Mouse (Mus musculus) ES-Bruce4 (cell line): ENCODE data around the gene Get4. TPM values are rescaled to one million over a fixed set of nuclear protein-coding genes. Genes with fewer than 3 reads are reported as not detected.

ENCODE experiments used
- H3K27ac ChIP-seq: 2 replicates; pipeline ENCODE4 v1.5.1; 2012; ENCODE audit warnings: low read length, inconsistent platforms; ENCODE audit not compliant: insufficient read depth
- H3K27me3 ChIP-seq: 2 replicates; pipeline ENCODE4 v1.6.1; 2012; ENCODE audit warnings: mild to moderate bottlenecking, low read length, inconsistent platforms; ENCODE audit not compliant: control insufficient read depth, poor library complexity, insufficient read depth, severe bottlenecking
- H3K36me3 ChIP-seq: 2 replicates; pipeline ENCODE4 v1.6.1; 2012; ENCODE audit warnings: inconsistent platforms, mild to moderate bottlenecking, low read length, moderate library complexity; ENCODE audit not compliant: control insufficient read depth, poor library complexity, insufficient read depth, severe bottlenecking
- H3K4me1 ChIP-seq: one replicate; pipeline ENCODE4 v1.8.1; 2011; ENCODE audit warnings: low read length; ENCODE audit not compliant: control insufficient read depth, insufficient read depth
- H3K4me3 ChIP-seq: 2 replicates; pipeline ENCODE4 v1.5.1; 2011; ENCODE audit warnings: low read depth, mild to moderate bottlenecking, low read length
- H3K9ac ChIP-seq: 2 replicates; pipeline ENCODE4 v1.6.1; 2012; ENCODE audit warnings: low read depth, mild to moderate bottlenecking, inconsistent platforms; ENCODE audit not compliant: poor library complexity, severe bottlenecking
- H3K9me3 ChIP-seq: replicated peaks from 2 replicates; pipeline ENCODE4 v1.6.1; 2012; ENCODE audit warnings: mild to moderate bottlenecking, low read length, inconsistent platforms; ENCODE audit not compliant: control insufficient read depth, poor library complexity, insufficient read depth, severe bottlenecking
- CTCF ChIP-seq: IDR thresholded peaks from one replicate; pipeline ENCODE4 v1.8.1; 2011; ENCODE audit warnings: low read depth, low read length
- EP300 ChIP-seq: IDR thresholded peaks from 2 replicates; pipeline ENCODE4 v1.6.1; 2011; ENCODE audit warnings: low read depth, low read length; ENCODE audit not compliant: insufficient read depth
- POLR2A ChIP-seq: IDR thresholded peaks from one replicate; pipeline ENCODE4 v1.8.1; 2011; ENCODE audit warnings: low read length; ENCODE audit not compliant: insufficient read depth
- polyA plus RNA-seq: library from polyadenylated mRNA; stranded (reverse); fragments of >200 nt; gene quantifications from 2 replicates; pipeline ENCODE4 v1.2.4, GENCODE M21; 2011; ENCODE audit warnings: low read depth; ENCODE audit not compliant: missing spikeins, insufficient read depth, insufficient read length

Gene Get4
- polyA plus RNA-seq, 1 experiment = 55.9 TPM

- H3K36me3 ChIP-seq = 0 out of 2 replicates have a peak, but pooled peaks cover 5% of the 10 kb centered on the region
These were observed 43.0 kb upstream of the Get4 start for GRCm38 (mm10) chr5:139208871-139209684.

GRCm38 (mm10) chr5:139209685-139210026 is 42.5 kb upstream of the Get4 start:
- peaks cover 2% of the 10 kb centered on the region for H3K4me1 ChIP-seq
- H3K9ac ChIP-seq = no peak overlapping the region
- 0 out of 2 replicates have a peak, but pooled peaks cover 5% of the 10 kb centered on the region for H3K36me3 ChIP-seq

More at GRCm38 (mm10) chr5:139208871-139209684, 43.0 kb upstream of the Get4 start:
- H3K9me3 ChIP-seq = peaks cover 16% of the 10 kb centered on the region
- no peak overlapping the region for H3K9ac ChIP-seq
- TF ChIP-seq POLR2A (no peak), CTCF (peak; percentile 28), EP300 (no peak)
- H3K27me3 ChIP-seq = no peaks in the 10 kb centered on the region
- no peak overlapping the region for H3K27ac ChIP-seq
- H3K4me3 ChIP-seq = no peak overlapping the region
- peaks cover 2% of the 10 kb centered on the region for H3K4me1 ChIP-seq

GRCm38 (mm10) chr5:139211737-139212385 is 40.3 kb upstream of the Get4 start:
- H3K27me3 ChIP-seq = no peaks in the 10 kb centered on the region
- TF ChIP-seq POLR2A = no peak
- no peaks in the 10 kb centered on the region for H3K4me1 ChIP-seq

More at GRCm38 (mm10) chr5:139209685-139210026, 42.5 kb upstream of the Get4 start:
- Histone ChIP-seq H3K4me3 (no peak overlapping the region), H3K27me3 (no peaks in the 10 kb centered on the region), H3K27ac (no peak overlapping the region), H3K9me3 (peaks cover 16% of the 10 kb centered on the region)
- TF ChIP-seq EP300 (no peak), POLR2A (no peak), CTCF (no peak)

GRCm38 (mm10) chr5:139214298-139214697 is 37.8 kb upstream of the Get4 start:
- no peak overlapping the region for H3K27ac ChIP-seq
- TF ChIP-seq POLR2A = no peak
- TF ChIP-seq CTCF = no peak
- TF ChIP-seq EP300 = no peak
- H3K9me3 ChIP-seq = peaks cover 16% of the 10 kb centered on the region
- H3K4me1 ChIP-seq = no peaks in the 10 kb centered on the region
- no peak overlapping the region for H3K9ac ChIP-seq
- no peaks in the 10 kb centered on the region for H3K27me3 ChIP-seq
- H3K4me3 ChIP-seq = no peak overlapping the region
- peaks cover 12% of the 10 kb centered on the region; the same call in 1 of the 2 replicates for H3K36me3 ChIP-seq

More at GRCm38 (mm10) chr5:139211737-139212385, 40.3 kb upstream of the Get4 start:
- Histone ChIP-seq H3K36me3 (peaks cover 12% of the 10 kb centered on the region; the same call in 1 of the 2 replicates), H3K9ac (no peak overlapping the region), H3K4me3 (no peak overlapping the region), H3K9me3 (peaks cover 16% of the 10 kb centered on the region), H3K27ac (no peak overlapping the region)

GRCm38 (mm10) chr5:139215184-139215583 is 36.9 kb upstream of the Get4 start:
- Histone ChIP-seq H3K4me3 (no peak overlapping the region), H3K4me1 (no peaks in the 10 kb centered on the region), H3K9ac (no peak overlapping the region), H3K36me3 (peaks cover 12% of the 10 kb centered on the region; the same call in 1 of the 2 replicates), H3K27me3 (no peaks in the 10 kb centered on the region), H3K9me3 (peaks cover 16% of the 10 kb centered on the region), H3K27ac (no peak overlapping the region)
- TF ChIP-seq POLR2A = no peak
- TF ChIP-seq EP300 = no peak
- TF ChIP-seq CTCF = no peak

- no peak overlapping the region for H3K4me3 ChIP-seq
- no peaks in the 10 kb centered on the region for H3K27me3 ChIP-seq
- H3K27ac ChIP-seq = no peak overlapping the region
- H3K36me3 ChIP-seq = peaks cover 14% of the 10 kb centered on the region
- H3K4me1 ChIP-seq = no peaks in the 10 kb centered on the region
- peaks cover 8% of the 10 kb centered on the region for H3K9me3 ChIP-seq
- TF ChIP-seq POLR2A (no peak), EP300 (no peak), CTCF (no peak)
- H3K9ac ChIP-seq = no peak overlapping the region
These were observed 36.0 kb upstream of the Get4 start for GRCm38 (mm10) chr5:139216121-139216520.
